Mouse (Mus musculus) NIH3T3 (cell line): Measurements from ENCODE around the gene Pcnx3.

ENCODE experiments used
- DNase-seq: peaks from one replicate; pipeline ENCODE4 v3.0.0-alpha.2; 2012; ENCODE audit warnings: low read depth

Pcnx3 gene

DNA sequence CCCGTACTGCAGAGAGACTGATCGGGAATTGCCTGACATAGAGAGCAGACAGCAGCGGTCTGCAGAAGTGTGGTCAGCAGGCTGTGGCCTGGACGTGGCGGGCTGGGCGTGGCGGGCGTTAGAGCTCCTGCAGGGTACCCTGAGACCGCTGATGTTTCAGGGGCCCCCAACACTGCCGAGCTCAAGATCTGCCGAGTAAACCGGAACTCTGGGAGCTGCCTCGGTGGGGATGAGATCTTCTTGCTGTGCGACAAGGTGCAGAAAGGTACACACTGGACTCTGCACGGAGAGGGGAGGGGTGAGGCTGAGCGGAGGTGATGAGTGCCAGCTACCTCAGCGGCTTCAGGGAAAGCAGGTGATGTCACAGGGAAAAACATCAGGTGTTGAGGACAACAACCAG, 47.7 kb downstream of the Pcnx3 start:
- no peak for DNase-seq

DNA sequence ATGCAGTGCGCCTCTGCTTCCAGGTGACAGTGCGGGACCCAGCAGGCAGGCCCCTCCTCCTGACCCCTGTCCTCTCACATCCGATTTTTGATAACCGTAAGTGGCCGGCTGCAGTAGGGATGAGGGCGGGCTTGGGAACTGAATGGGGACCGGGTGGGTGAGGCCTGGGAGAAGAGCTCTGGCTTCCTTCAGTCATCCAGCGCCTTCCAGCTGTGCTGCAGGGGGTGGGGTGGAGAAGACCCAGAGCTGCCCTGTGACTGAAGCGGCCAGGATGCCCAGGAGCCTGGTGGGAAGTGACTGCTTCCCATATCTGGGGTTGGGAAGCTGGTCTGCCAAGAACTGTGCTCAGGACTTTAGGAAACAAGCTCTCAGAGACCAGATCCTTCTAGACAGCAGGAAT, 48.4 kb downstream of the Pcnx3 start:
- DNase-seq, result no peak

DNA sequence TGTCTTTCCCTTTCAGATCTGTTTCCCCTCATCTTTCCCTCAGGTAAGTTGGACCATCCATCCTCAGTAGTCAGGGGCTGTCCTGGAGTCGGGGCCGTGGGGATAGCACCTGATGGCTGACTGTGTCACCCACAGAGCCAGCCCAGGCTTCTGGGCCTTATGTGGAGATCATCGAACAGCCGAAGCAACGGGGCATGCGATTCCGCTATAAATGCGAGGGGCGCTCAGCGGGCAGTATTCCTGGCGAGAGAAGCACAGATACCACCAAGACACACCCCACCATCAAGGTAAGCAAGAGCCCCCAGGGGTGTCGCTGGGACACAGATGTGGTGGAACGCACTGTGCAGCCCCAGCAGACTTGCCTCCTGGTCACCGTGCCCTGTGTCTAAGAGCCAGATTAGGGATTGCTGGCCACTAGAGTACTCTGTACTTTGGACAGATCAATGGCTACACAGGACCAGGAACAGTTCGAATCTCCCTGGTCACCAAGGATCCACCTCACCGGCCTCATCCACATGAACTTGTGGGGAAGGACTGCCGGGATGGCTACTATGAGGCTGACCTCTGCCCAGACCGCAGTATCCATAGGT, 50.2 kb downstream of the Pcnx3 start:
- DNase-seq, result no peak

DNA sequence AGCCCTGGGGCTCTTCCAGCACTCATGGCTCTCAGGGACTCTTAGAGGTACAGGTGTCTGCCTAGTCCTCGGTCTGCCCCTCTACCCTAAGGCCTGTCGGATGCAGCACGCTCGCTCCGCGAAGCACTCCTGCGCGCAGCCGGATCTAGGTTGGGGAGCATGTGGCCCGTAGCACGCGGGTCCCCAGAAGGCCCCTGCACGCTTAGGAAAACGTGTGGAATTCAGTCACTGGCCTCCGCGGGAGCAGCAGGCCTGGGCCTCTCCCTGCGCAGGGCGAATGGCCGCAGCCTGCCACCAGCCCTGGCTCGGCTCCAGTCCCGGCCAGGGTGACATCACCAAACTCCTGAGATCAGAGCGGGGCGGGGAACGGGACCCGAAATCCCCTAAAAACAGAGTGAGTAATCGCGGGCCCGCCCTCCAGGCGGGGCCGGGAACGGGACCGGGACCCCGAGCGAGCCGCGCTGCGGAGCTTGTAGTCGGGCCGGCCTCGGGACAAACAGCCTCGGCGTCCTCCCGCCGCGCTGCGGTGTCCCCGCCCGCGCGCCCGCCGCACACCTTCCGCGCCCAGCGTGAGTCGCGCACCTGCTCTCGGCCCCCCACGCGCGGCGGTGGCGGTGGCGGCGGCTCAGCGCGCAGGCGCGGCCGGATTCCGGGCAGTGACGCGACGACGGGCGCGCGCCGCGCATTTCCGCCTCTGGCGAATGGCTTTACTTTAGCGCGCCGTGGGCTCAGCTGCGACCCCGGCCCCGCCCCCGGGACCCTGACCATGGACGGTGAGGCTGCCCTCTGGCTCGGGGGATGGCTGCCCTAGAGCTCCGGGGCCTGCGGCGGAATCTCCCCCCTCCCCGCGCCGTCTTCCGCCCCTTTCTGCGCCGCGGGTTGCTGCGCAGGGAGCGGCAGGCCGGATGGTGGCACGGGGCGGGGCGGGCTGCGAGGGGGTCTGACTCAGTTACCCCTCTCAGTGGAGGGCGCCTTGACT, 51.4 kb downstream of the Pcnx3 start, which contains the start of gene Rela:
Gene Rela, plus strand, starts transcription at position 415 of the 979 bp plus-strand sequence.
- DNase-seq, result peak; percentile 96

DNA sequence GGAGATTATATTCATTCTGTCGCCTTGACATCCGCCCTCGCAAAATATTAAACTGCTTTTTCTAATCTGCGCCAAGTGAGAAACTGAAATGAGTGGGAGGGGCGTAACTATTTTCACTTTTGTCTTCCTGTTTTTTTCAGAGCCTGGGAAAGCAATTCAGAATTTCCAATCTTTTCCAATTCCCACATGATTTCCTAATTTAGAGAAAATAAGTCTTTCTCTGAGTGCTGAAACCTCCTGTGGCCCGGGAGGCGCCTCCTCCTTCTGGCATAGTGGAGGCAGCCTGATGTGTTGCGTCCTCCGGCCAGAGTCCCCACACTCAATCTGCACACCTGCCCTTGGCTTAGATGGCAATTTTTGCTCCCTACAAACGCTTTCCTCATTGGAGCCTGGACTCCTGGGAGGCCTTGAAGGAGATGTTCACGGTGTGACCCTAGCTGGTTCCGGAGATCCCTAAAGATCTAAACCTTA, 52.1 kb downstream of the Pcnx3 start:
- peak; percentile 43 for DNase-seq

DNA sequence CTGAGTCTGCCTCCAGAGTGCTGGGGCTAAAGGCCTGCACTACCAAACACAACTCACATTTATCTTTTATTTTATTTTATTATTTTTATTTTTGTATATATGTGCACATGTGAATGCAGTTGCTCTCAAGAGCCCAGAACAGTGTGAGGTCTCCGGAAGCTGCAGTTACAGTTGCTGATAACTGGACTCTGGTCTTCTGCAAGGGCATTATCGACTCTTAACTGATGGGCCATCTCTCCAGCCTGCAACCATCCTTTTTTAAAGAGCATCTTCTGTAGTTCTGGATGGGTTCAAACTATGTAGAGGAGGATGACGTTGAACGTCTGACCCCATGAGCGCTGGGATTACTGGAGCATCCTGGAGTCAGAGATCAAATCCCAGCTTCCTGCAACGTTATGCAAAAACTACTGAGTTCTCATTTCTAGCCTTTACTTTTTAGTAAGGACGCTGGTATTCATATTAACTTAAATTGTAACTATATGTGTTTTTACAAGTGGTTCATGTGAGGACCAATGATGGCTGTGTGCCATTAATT, 52.6 kb downstream of the Pcnx3 start:
- no peak for DNase-seq

DNA sequence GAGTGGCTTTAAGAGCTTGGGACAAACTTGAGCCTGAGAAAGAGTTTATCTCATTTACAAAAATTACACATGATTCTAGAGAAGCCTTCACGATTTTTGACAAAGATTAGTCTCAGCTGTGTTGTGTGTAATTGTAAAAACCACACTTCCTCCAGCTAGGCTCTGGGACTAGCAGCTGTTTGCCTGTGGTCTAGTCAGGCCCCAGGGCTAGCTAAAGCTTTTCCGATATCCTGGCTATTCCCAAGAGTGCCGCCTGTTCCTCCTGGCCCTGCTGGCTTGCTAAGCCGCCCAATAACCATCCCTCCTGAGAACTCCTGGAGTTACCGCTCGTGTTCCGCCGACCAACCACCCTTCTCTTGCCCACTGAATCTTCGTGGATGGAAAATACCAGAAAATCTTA, 56.6 kb downstream of the Pcnx3 start:
- no peak for DNase-seq

DNA sequence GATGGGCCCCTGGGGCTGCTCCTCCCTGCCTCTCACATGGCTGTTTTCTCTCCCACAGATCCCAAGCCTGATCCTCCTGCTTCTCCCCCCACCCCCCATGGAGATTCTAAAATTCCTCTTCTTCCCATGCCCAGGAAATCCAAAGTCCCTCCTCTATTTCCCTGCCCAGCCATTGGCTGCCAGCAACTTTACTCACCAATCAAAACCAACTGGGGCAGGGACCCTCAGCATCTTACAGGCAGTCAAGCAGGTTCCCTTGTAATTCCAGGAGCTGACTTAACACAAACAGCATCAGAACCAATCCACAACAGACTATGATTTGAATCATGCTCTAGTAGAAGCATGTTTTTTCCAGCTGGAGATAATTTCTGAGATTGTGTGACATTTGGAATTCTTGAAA, 58.8 kb downstream of the Pcnx3 start:
- no peak for DNase-seq

DNA sequence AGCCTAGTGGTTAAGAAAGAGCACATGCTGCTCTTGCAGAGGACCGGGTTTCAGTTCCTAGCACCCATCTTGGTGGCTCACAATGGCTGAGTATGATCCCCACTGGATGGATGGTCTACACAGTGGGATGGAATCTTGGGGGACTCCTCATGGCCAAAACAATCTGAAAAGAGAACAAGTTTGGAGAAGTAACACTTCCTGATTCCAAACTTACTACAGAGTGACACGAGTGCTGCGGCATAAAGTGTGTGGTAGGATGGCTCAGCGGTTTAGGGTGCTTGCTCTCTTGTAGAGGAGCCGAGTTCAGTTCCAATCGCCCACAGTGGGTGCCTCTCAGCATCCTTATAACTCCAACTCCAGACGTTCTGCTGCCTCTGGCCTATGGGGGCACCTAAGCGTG, 63.4 kb downstream of the Pcnx3 start:
- DNase-seq, result no peak

DNA sequence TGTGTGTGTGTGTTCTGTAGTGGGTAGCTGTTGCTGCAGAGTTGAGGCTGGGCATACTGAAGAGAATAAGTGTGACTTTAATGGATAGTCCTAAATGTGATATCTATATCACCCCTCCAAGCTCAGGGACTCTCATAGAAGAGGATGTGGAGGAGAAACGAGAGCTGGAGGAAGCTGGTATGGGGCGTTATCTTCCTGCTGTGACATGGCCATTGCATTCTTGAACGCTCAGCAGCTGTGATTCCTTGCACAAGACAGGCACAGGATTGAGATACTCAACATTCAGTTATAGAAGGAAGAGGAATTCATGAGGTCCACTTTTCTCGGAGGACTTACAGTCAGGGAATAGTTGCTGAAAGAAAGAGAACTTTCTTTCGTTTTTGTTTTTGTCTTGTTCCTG, 66.8 kb downstream of the Pcnx3 start:
- DNase-seq, result no peak

DNA sequence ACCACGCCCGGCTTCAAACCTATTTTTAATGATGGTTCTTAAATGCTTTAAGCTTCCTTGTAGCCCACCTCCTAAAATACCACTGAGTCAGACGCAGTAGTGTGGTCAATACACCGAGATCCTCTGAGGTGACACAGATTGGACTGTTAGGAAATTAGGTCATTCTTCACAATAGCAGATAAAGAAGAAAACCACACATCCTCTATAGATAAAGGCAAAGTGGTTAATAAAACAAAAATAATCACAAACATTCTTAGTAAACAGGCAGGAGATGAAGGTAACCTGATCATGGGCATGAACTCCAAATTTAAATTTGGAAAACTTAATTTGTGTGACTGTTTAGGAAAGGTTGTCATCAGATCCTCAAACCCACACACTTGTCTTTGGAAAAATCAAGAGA, 68.7 kb downstream of the Pcnx3 start:
- DNase-seq, result no peak

DNA sequence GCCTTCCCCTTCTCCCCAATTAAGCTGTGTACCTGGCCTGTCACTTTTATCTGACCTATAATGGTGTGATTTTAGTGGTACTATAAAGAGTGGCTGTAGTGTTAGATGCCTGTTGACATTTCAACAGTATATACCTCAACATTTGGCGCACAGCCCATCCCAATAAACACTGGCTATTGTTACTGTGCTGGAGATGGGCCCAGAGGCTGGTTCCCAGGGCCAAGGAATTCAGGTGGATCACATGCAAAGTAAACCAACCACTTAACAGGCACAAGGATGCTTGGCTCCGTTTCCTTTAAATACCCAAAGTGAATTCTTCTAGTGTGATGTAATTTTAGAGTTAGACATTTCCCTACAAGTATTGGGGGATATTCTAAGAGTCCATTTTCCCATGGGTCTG, 73.8 kb downstream of the Pcnx3 start:
- DNase-seq, result peak; percentile 68
